Mouse (Mus musculus): ENCODE results near the gene Rmnd5a.
A peak's percentile ranks its signal among the peaks of the same experiment; 100 is the strongest.
"Not testable (repeated sequence)": the region's sequence is repeated elsewhere in the genome, so short reads cannot be mapped to it uniquely, and the experiment has no call there.

Gene Rmnd5a

DNA sequence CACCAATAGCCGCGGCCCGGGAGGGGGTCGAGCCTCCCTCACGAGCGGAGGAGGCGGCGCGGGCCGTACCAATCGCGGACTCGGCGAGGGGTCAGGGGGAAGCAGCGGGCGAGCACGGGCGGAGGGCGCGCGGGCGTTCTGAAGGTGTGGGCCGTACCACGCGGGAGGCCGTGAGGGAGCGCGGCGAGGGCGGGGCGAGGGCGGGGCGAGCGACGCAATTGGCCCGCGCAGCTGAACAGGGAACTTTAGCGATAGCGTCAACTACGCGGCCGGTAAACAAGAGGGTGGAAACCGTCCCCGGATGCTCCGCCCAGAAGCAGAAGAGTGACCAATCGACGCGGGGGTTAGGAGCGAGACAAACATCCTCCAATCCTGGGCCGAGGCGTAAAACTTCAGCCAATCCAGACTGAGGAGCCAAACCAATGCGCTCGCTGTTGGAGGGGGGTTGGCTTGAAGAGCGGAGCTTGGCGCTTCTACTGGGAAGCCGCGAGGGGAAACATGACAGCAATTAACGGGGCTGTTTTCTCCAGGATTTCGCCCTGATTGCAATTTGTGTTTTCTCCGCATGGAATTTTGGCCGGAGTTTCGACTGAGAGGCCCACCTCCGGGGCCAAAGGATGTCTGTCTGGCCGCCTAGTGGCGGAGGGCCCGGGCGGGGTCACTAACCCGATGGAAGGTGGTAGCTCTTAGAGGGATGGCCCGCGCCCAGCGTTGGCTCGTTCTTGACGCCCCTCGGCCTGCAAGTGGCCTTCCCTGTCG is at the start of gene Rmnd5a:
Gene Rmnd5a, minus strand, starts transcription at position 146 of the 759 bp plus-strand sequence.
- DNase-seq (ENCODE audit: low spot score) = peak; percentile 98

DNA sequence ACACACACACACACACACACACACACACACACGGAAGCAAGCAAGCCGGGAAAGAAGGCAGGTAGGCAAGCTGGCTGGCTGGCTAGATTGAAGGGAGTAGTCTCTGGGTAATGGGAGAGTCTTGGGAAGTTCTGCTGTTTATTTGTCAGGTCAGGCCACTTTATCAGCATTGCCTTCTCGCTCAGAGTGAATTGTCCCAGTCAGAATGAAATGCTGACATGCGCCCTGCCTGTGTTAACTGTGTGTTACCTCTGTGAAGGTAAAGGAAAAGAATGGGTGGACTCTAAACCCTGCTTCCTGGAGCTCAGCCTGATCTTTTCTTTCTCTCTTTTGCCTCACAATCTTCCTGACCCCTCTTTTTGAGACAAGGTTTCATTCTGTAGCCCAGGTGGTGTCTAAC is 47.5 kb upstream of the Rmnd5a start:
- DNase-seq (ENCODE audit: low spot score) = no peak

DNA sequence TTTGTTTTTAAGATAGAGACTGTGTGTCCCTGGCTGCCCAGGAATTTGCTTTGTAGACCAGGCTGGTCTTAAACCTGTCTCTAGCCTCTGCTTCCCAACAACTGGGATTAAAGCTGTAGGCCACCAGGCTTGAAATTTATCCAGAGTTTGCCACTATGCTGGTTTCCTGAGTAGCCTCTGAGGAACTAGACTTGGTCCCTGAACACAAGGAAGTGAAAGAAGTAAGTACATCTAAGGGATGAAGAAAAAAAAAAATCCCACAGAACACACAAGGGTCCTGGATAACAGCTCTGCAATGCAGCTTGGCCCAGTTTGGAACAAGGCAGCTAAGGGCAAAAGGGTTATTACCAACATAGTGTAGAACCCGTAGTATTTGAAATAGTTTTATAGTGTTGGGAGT is 46.4 kb upstream of the Rmnd5a start:
- DNase-seq (ENCODE audit: low spot score) = no peak

DNA sequence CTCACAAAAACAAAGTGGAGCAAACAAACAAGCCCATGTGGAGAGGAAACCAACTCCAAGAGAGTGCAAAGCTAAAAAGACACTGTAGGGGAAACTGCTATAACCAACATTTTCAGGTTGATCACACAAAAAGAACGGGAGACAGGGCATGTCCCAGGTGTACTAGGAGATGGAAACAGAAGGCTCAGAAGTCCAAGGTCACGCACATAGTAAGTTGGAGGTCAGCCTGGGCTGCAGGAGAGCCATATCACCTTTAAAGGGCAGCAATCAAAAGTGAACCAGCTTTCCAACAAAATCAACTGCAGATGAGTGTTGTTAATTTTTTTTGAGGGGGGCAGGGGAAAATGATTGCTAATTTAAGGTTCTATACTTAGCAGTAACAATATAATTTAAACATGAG is 45.8 kb upstream of the Rmnd5a start:
- no peak for DNase-seq (ENCODE audit: low spot score)

DNA sequence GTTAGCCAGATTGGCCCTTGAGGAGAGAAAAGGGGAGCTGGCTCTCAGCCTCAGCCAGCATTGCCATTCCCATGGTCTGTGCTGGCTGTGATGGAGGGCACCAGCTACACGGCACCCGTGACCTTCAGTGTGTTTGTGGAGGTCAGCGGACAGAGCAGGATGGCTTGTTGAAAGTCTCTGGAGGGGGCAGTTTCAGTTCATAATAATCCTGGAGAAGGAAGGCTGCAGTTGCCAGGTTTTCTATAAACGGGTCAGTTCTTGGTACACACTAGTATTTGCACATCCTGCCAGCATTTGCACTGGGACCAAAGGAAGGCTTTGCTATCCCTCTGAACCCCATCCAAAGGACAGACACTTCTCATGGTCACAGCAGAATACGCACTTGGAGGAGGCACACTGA is 44.8 kb upstream of the Rmnd5a start:
- no peak for DNase-seq (ENCODE audit: low spot score)

DNA sequence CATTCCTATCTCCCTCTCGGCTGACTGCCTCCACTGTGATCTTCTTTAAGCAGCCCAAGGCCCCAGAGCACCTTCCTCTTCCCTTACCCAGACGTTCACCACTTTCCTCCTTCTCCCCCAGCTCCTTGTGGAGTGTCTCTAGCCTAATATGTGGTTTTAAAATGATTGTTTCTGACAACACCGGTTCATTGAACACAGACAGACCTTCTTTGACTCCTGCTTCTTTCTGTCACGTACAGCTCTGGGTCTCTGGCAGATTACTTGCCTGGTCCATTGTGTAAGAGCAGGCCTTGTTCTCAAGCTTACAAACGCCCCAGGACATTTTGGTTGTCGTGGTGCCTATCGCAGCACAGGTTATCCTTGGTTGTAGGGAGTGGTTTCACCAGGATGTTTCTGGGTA is 40.7 kb upstream of the Rmnd5a start:
- DNase-seq (ENCODE audit: low spot score) = no peak

DNA sequence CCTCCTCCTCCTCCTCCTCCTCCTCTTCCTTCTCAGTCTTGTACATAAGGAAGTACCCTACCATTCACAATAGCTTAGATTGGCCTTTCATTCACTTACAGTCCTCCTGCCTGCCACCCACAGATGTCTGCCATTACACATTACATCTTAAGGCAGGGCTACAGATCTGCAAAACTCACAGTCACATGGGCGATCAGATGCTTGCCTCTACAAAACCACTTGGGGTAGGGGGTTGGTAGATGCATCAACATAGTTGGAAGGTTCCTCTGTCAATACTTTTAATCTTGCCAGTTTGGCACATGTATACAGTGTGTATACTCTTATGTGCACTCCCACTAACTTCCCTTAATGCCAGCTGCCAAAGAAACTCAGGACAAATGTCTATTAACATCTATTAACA is 39.7 kb upstream of the Rmnd5a start:
- no peak for DNase-seq (ENCODE audit: low spot score)

DNA sequence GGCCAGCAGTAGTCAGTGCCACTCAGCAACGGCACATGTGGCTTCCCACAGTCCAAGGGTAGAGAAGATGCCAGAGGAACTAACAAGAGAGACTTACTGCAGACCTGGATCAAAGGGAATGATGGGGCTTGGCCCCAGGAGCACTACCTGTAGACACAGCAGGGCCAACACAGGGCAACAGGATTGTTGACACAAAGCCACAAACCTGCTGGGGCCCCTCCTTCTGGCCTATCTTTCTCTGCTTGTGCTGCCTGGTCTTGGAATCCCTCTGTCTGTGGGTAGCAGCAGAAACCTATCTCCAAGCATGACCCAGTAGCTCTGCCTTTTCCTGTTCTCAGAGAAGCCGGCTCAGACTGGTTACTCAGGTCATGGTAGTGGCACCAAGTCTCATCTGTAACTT is 39.2 kb upstream of the Rmnd5a start:
- not testable (repeated sequence) for DNase-seq (ENCODE audit: low spot score)

DNA sequence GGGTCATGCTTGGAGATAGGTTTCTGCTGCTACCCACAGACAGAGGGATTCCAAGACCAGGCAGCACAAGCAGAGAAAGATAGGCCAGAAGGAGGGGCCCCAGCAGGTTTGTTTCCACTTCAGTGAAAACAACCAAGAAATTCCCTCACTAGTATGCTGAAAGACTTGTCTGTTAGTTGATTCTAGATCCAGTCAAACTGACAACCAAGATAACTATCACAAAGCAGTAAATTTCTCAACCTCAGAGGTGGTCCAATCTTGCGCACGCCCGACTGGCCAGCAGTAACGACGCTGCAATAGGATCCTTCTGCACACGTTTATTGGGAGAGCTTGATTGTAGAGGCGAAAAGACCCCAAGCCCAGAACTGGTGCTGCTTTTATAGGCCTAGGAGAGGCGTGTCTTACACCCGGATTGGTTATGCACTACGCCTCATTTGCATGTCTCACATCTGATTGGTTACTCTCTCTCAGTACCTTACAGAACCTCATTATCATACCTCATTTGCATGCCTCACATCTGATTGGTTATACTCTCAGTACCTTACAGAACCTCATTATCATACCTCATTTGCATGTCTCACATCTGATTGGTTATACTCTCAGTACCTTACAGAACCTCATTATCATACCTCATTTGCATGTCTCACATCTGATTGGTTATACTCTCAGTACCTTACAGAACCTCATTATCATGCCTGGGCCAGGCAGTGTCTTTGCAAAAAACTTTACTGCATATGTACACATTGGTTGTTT is 38.6 kb upstream of the Rmnd5a start:
- not testable (repeated sequence) for DNase-seq (ENCODE audit: low spot score)

DNA sequence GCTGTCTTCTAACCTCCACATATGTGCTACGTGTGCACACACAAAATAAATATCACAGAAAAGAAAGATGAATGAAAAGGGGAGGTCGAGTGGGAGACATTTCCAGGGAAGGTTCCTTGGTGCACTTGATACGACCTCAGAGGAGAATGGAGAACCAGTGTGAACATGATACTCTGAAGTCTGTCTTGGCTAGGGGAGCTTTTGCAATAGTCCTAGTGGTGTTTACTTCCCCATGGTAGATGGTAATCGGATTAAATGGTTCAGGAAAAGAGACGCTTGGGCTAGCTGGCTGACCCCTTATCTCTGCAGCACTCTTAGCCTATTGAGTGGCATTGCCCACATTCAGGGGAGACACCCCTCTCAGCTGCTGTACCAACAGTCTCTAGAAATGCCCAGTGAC is 36.3 kb upstream of the Rmnd5a start:
- no peak for DNase-seq (ENCODE audit: low spot score)

DNA sequence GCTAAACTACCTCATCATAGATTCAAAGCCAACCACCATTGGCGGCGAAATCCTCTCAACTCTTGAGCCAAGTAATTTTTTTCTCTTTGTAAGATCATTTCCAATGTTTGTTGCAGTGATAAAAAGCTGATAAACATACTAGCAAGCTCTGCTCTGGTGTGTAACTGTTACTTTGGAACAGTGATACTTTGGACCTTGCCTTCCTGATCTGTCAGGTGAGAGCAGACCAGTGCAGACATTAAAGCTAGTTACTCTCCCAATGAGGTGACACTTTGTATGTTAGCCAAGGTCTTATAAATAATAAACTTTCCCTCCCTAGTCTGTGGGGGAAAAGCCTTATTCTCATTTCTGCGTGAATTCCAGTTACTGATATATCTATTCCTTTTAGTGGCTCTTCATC is 35.2 kb upstream of the Rmnd5a start:
- DNase-seq (ENCODE audit: low spot score) = no peak

DNA sequence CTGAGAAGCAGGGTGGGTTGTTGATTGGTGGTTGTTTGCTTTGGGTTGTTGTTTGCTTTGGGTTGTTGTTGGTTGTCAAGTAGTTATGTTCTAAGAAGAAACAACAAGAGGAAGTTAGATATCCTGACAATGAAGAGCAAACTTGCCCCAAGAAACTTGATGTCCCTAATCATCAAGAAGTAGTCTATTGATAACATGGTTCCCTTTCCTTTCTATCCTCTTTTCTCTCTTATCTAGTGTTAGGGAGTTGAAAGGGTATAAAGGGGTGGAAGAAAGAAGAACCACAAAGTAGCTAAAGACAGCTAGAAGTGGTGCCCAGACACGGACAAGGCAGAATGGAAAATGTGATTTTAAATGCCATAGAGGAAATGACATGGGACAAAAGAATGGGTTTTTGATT is 32.3 kb upstream of the Rmnd5a start:
- DNase-seq (ENCODE audit: low spot score) = no peak

DNA sequence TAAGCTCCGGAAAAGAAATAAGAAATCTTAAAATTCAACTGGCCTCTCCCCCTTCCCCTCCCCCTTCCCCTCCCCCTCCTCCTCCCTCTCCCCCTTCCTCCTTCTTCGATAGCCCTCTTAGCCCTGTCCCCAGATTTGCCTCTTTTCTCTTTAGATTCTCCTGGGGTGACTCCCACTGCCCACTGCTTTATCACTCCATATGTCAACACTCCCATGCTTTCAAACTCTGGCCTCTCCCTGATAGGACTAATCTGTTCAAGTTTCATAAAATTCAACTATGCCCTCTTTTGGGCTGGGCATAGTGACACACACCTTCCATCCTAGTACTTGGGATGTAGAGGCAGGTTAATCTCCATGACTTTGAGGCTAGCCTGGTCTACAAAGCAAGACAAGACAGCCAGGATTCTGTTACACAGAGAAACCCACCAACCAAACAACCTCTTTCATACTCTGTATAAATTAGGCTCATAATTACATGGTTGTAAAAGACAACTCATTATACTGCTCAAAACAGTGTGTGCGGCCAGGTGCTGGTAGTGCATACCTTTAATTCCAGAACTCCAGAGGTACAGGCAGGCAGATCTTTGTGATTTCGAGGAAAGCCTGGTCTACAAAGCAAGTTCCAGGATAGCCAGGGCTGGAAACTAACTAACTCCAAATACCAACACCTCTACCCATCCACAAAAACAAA is 31.5 kb upstream of the Rmnd5a start:
- no peak for DNase-seq (ENCODE audit: low spot score)

DNA sequence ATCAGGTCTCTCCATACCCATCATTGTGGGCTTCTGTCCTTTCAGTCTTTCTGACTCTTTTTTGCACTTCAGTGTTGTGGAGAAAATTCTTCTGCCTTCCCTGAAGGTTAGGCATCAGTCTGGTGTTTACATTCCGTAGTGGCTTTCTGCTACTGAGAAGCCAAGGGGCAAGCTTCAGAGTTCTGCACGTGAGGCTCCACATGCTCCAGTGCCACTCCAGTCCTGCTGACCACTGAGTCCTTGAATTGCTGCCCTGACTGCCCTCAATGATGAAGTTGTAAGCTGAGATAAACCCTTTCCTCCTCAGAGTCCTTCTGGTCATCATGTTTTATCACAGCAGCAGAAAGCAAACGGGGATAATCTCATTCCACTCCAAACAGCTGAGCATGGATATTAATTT is 28.9 kb upstream of the Rmnd5a start:
- DNase-seq (ENCODE audit: low spot score) = no peak

DNA sequence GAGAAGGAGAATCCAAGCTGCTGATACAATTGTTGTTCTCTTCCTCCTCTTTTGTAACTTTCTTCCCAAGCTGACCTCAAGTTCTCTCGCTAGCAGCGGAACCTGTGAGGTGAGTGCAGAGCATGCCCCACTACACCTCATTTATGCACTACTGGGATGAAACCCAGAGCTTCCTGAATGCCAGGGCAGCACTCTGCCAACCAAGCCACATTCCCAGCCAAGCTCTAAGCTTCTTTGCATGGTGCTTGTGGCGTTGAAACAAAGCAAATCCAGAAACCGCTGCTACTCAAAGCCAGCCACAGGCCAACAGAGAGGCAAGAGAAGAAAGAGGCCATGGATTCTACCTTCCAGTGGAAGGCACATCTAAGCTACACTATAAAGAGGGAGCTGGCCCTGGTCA is 27.3 kb upstream of the Rmnd5a start:
- DNase-seq (ENCODE audit: low spot score) = no peak

DNA sequence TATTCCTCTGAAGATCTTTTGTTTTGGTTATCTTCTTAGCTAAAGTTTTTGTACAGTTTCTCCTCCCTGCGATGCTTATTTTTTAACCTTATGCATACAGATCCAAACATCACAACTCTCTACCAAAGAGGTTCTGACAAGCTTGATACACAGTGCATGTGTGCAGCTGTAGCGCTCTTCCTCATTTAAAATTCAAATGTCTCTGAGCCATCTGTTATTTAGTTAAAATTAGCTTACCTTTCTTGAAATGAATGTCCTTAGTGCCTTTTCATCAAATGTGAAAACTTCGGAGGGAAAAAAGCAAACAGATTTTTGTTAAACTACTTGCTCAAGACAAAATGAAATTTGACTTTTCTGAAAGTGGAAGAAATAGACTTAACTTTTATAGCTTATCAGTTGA is 24.7 kb upstream of the Rmnd5a start:
- no peak for DNase-seq (ENCODE audit: low spot score)

DNA sequence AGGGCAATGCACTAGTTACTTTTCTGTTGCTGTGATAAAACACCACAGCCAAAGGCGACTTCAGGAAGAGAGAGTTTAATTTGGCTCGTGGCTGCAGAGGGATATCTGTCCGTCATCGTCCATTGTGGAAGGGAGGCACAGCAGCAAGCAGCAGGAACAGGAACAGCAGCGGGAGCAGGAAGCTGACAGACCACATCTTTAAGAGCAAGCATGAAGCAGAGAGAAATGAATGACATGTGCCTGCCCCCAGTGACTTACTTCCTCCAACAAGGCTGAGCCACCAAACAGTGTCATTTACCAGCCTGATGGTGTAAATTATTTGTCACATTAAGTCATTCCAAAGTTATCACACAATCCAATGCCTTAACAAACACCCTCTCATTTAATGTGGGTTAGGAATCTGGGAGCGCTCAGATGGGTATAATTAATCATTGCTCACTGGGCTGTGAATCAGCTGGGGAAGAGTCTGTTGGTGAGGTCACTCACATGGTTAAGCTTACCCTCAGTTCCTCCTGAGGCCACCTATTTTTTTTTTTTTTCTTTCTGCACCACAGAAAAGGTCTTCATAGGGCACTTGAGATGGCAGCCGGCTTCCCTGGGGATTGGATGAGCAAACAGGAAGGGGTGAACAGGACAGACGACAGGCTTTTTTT is 17.6 kb upstream of the Rmnd5a start:
- DNase-seq (ENCODE audit: low spot score) = no peak

DNA sequence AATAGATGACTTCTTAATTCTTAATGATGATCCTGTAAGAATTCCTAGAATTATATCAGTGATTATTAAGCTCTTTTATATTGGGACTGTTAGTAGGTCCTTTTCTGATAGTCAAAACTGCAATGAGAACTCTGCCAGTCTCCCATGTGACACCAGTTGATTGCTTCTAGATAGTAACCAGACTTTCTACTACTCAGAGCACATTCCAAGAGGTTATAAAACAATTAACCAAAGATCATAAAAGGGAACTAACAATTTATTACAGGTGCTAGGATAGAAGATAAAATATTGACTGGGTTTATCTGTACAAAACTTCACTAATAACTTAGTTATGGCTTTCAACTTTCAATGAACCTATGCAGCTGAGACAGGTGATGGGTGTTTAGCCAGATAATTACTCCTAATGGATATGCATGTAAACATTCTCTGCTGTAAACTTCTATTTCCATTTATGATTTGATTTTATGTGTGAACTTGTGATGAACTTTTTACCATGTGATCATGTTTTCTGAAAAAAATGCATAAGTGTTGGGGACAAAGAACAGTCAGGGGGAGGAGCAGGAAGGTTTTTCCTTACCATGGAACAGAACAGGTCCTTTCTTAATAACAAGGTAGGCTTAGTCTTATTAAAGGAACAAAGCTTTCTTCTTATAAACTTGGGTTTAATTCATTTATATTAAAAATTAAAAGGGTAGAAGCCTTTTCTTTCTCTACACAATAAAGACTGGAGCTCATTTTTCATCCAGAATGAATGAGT is 13.7 kb upstream of the Rmnd5a start:
- not testable (repeated sequence) for DNase-seq (ENCODE audit: low spot score)

DNA sequence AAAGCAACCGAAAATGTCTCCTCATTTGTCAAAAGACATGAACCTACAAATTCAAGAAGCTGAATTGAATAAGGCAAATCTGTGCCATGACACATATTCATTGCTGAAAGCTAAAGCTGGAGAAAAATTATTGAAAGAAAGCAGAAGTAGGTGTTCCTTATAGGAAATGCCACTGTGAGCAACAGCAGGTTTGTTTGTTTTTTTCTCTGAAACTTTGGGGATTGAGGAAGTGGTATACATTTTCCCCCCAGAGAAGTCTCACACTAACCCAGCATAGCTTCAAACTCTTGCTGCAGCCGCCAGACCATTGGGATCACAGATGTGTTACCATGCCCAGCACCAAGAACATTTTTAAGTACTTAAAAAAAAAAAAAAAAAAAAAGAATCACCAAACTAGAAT is 12.4 kb upstream of the Rmnd5a start:
- no peak for DNase-seq (ENCODE audit: low spot score)

DNA sequence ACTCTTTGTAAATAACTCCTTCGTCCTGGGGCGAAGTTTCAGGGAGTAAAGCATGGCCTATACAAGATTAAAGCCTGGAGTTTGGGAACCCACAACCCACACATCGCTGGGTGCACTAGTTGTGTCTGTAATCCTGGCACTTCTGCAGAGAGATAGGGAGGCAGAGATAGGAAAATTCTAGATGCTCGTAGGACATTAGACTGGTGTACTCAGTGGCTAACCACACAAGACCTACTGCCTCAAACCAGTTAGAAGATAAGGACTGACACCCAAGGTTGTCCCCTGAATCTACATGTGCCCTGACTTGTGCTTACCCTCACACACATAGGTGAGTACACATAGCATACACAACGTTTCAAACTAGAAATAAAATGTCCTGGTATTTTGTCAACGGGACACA is 5.1 kb upstream of the Rmnd5a start:
- no peak for DNase-seq (ENCODE audit: low spot score)

DNA sequence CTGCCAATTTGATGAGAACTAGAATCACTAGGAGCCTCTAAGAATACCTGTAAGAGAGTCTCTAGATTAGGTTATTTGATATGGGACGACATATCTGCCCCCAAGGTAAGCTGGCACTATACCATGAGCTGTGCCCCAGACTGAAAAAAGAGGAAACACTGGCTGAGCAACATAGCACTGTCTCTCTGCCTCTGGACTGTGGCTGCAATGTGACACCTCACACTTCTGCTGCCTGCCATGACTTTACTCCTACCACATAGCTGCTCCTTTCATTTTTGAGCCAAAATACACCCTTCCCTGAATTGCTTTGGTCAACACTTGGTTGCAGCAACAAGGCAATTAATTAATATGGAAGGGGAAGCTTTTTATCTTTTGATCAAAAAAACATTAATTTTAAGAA is 4.3 kb upstream of the Rmnd5a start:
- no peak for DNase-seq (ENCODE audit: low spot score)

DNA sequence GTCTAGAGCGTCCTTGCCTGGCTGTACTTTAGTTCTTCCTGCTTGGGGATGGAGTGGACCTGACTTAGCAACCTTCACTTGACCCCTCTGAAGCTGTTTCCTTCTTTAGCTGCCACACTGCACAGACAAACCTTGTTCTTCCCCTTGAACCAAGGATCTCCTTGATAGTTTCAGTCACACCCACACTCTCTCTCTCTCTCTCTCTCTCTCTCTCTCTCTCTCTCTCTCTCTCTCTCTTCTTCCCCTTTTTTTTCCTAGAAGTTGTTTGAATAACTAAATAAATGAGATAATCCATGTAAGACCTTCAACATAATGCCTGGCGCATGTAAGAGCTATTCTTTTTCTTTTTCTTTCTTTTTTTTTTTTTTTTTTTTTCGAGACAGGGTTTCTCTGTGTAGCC is 1.7 kb upstream of the Rmnd5a start:
- DNase-seq (ENCODE audit: low spot score) = no peak
